Mouse (Mus musculus) layer of hippocampus, adult 2 months (tissue): ENCODE results near the gene H6pd. TPM values are rescaled to one million over a fixed set of nuclear protein-coding genes. Genes with fewer than 3 reads are reported as not detected.

Experiments used
- DNase-seq, 2 experiments: peaks; one replicate each; pipeline ENCODE4 v3.0.0; 2022; ENCODE audit warnings: low spot score in 2 of 2
- H3K27ac ChIP-seq: fragments of 200-600 bp; 2 replicates; pipeline ENCODE4 v1.8.1; 2022
- H3K4me3 ChIP-seq: fragments of 200-600 bp; 2 replicates; pipeline ENCODE4 v1.8.1; 2022; ENCODE audit warnings: mild to moderate bottlenecking
- CTCF ChIP-seq: fragments of 200-600 bp; conservative IDR thresholded peaks from 2 replicates; pipeline ENCODE4 v1.8.1; 2022; ENCODE audit warnings: antibody characterized with exemption, mild to moderate bottlenecking, moderate library complexity
- total RNA-seq, 2 experiments: library from RNA; stranded (reverse); gene quantifications; 2 replicates each; pipeline ENCODE4 v1.2.3; 2021

The H6pd gene
- total RNA-seq, 2 experiments from 2014 or later: 9.5 to 11.1 TPM

DNA sequence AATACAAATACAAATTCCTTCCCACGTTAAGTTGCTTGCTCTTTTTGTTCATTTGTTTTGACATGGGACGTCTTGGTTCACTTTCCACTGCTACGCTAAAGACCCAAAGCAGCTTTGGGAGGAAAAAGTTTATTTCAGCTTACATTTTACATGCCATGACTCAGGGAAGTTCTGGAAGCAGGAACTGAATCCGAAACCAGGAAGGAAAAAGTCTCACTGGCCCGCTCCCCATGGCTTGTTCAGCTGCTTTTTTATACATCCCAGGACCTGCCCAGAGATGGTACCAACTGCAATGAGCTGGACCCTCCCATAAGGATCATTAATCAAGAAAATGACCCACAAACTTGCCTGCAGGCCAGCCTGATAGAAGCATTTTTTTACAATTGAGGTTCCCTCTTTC is 5.0 kb upstream of the H6pd start:
- no peak for TF ChIP-seq CTCF
- no peak overlapping the region for H3K4me3 ChIP-seq

DNA sequence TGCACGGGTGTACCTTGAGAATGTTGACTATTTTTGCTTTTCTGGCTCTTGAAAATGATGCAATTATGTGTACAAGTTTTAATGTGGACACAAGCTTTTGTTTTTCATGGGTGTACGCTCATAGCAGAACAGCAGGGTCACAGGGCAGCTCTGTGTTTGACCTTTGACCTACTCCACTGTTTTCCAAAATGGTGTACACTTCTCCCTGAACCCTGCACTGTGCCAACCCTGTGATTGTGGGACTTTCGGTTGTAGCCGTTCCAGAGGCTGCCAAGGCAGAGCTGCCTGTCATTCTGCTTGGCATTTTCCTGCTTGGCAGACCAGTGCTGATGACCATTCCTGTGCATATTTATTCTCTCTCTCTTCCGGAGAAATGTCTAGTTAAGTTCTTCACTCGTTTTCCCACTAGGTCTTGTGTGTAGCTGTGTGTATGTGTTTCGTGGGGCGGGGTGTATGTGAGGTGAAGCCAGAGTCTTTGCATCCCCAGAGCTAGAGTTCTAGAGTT is 4.4 kb upstream of the H6pd start:
- Histone ChIP-seq H3K27ac (no peak overlapping the region), H3K4me3 (no peak overlapping the region)
- DNase-seq: no peak
- no peak for TF ChIP-seq CTCF

More for the DNA sequence above, 5.0 kb upstream of the H6pd start:
- no peak for DNase-seq
- H3K27ac ChIP-seq: no peak overlapping the region

DNA sequence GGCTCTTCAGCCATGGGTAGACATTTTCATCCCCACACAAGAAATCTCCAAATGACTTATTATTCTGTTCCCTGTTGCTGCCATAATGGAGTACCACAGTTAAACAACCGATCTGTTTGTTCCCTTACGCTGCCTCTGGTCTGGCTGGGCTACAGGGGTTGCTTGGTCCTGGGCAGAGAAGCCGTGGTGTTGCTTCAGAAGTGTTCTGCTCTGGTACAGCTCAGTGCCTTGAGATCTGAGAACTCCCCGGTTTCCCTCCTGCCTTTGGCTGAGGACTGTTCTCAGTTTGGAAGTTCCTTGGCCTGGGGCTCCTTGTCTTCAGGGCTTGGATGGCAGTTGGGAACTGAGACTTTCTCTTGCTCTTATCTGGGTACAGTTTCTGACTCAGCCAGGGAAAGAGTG is 3.5 kb upstream of the H6pd start:
- no peak for DNase-seq
- TF ChIP-seq CTCF: no peak
- H3K4me3 ChIP-seq: no peak overlapping the region
- H3K27ac ChIP-seq: no peak overlapping the region

DNA sequence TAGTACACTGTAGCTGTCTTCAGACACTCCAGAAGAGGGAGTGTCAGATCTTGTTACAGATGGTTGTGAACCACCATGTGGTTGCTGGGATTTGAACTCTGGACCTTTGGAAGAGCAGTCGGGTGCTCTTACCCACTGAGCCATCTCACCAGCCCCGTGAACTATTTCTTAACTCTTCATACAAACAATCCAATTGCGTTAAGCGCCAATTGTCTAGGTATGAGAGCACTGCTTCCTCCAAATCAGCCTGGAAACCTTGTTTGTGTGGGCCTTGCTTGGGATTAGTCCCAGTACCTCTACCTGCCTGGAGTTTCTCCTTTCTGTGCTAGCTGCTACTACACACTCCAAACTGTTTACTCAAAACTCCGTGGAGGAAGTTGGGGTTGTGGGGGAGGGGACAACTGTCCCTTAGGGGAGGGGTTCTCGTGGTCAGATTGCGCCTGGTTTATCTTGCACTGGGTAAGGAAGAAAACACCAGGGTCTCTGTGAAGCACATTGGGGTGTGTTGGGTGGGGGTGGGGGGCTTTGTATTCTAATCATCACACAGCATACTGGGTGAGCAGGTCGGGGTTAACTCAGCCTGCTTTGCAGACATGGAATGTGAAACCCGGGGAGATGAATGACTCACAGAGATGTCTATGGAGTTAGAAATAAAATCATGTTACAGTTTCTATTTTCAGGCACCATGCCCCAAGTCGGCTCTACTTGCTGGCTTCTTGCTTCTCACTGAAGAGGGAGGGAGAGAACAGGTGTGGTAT is 2.9 kb upstream of the H6pd start:
- Histone ChIP-seq H3K27ac (no peak overlapping the region), H3K4me3 (no peak overlapping the region)
- TF ChIP-seq CTCF: no peak
- no peak for DNase-seq

DNA sequence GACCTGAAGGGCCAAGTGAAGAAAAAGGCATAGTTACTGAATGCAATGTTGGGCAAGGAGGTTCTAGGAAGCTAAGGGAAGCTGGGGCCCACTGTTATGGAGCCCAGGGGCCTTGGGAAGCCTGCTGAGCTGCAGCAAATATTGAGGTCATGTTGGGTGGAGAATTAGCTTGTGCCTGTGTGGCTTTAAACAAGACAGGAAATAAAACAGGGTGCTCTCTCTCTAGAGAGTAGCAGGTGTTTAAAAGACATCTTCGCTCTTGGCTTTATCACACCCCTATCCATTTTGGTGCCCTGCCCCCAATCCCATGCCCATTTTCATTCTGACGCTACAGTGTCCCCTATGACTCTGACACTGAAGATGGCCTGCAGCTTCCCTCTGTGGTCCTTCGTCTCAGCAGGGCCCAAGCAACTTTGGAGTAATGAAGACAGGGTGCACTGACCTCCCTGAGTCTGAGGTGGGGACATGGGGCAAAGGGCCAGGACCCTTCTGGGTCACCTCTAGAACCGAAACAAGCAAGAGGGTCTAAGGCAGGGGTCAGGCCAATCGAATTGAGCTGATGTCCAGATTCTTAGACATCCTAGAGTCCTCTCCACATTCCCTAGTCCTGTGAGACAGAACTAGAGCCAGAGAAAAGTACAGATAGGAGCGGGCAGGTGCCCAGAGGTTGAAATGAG is 1.4 kb upstream of the H6pd start:
- no peak overlapping the region for H3K4me3 ChIP-seq
- no peak for DNase-seq
- no peak for TF ChIP-seq CTCF
- H3K27ac ChIP-seq: no peak overlapping the region

DNA sequence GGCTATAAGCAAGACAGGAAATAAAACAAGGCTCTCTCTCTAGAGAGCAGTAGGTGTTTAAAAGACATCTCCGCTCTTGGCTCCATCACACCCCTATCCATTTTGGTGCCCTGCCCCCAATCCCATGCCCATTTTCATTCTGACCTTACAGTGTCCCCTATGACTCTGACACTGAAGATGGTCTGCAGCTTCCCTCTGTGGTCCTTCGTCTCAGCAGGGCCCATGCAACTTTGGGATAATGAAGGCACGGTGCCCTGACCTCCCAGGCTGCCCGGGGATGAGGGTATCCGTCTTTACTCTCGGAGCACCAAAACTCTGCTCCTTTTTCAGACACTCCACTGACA is 736 bp upstream of the H6pd start:
- no peak for TF ChIP-seq CTCF
- DNase-seq: no peak
- Histone ChIP-seq H3K27ac (peak overlapping the region; percentile 94; the same call in 1 of the 2 replicates), H3K4me3 (no peak overlapping the region; the same call in 1 of the 2 replicates)

DNA sequence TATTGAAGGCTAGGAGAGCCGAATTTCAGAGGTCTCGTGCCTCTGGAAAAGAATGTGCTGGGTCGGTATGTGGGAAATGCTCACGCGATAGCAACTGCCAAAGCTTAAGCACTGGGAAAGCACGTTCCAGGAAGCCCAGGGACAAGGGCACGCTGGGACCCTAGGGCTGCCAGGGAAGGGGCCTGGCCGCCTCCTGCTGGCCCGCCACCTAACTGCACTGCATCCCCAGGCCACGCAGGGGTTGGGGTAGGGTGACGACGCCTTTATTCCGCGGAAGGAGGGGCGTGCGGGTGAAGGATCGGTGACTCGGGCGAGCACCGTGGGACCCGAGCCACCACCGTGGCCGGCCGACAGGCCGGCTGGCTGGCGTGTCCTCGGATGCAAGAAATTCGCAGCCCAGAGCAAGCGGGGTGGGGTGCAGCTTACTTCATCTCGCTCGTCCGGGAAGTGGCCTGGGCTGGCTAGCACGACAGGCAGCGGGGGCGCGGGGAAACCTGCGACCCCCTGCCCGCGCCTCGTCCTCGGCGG is 434 bp downstream of the H6pd start:
- Histone ChIP-seq H3K27ac (peak overlapping the region; percentile 94), H3K4me3 (peak overlapping the region; percentile 85)
- DNase-seq: peak; percentile 27 to 46
- TF ChIP-seq CTCF: peak; percentile 81

DNA sequence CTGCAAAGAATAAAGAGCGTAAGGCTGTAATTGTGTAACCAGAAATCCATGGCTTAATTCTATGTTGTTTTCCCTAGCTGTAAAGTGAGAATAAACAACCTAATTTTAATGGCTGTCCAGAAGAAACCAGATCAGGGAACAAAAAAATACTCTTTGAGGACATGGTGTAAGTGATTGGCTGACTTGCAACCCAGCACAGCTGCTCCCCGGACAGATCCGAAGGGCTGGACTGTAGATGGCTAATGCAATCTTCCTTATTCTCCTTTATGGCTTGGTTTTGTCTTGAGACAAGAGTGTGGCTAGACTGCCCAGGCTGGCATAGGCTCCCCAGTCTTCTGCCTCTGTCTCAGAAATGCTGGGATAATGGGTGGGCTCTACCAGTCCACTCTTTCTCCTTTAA is 1.4 kb downstream of the H6pd start:
- Histone ChIP-seq H3K27ac (no peak overlapping the region), H3K4me3 (no peak overlapping the region)
- no peak for DNase-seq
- TF ChIP-seq CTCF: no peak

DNA sequence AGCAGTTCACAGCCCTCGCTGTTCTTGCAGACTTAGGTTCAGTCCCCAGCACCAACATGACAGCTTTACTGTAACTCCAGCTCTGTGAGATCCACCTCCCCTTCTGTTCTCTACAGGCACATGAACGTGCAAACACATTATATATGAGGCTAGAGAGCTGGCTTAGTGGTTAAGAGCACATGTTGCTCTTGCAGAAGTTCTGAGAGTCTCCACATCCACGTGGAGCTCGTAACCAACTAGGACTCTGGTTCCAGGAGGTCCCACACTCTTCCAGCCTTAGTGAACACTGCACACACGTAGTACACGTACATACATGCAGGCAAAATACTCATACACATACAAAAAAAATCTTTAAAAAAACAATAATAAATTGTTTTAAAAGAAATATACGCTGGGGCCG is 1.8 kb downstream of the H6pd start:
- no peak for DNase-seq
- Histone ChIP-seq H3K27ac (no peak overlapping the region), H3K4me3 (no peak overlapping the region)
- TF ChIP-seq CTCF: no peak

DNA sequence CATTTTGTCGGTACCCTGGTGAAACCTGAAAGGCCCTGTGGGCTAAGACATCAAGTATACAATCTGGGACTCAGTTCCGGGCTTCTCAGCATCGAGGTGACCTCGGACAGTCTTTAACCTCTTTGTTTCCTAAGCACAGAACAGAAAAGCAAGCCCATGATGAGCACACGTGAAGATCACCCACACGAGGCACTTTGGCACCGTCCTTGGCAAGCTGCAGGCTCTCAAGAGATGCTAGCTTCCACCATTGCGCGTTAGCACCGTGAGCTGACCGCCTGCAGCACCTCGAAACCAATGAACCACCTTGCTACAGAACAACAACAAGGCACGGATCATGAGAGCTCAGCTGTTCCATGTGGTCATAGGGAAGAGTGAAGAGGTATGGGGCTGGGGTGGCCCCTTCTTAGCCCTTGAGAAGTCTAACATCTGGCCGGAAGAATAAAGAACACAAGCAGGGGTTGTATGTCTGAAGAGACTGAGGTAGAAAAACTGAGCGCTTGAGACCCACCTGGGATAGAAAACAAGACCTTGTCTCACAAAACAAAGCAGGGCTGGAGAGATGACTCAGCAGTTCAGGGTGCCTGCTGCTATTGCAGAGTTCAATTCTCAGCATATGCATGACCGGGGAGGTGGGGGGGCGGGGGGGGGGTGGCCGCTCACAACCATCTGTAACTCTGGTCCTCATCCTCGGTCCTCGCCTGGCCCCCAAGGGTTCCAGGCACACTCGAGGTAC is 2.5 kb downstream of the H6pd start:
- TF ChIP-seq CTCF: no peak

DNA sequence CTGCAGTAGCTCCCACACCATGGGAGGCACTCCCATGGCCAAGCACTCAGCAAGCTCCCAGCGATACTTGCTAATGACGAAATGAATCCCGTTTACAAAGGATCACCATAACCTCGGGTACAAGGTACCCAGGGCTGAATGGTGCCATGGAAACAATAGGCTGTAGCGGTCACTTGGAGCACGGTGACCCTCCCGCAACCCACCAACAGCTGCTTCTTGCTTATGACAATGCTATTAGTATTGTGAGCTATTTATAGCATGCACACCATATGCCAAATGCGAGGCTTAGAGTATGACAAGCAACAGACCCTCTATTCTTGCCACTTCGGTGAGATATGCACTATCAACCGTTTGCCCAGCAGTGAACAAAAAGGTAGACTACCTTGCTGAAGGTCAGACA is 3.6 kb downstream of the H6pd start:
- TF ChIP-seq CTCF: no peak

More for the DNA sequence above, 2.5 kb downstream of the H6pd start:
- DNase-seq: no peak
- no peak overlapping the region for H3K27ac ChIP-seq
- H3K4me3 ChIP-seq: no peak overlapping the region

DNA sequence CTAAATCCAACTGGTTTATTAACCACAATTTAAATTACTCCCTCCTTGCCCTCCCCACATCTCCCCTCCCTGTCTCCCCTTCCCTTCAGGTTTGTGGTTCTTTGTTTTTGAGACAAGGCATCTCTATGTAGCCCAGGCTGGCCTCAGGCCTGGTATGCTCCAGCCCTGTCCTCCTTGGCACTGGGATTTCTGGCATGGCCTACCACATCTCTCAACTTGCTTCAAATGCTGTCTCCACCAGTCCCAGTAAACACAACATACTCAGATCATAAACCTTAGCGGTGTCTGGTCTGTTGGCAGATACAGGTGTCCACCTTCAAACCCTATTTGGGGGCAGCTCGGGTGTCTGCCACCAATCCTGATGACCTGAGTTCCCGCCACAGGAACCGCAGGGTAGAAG is 5.2 kb downstream of the H6pd start:
- no peak overlapping the region for H3K4me3 ChIP-seq
- no peak for DNase-seq
- no peak overlapping the region for H3K27ac ChIP-seq
- TF ChIP-seq CTCF: no peak

More for the DNA sequence above, 3.6 kb downstream of the H6pd start:
- H3K4me3 ChIP-seq: no peak overlapping the region
- DNase-seq: no peak
- H3K27ac ChIP-seq: no peak overlapping the region

DNA sequence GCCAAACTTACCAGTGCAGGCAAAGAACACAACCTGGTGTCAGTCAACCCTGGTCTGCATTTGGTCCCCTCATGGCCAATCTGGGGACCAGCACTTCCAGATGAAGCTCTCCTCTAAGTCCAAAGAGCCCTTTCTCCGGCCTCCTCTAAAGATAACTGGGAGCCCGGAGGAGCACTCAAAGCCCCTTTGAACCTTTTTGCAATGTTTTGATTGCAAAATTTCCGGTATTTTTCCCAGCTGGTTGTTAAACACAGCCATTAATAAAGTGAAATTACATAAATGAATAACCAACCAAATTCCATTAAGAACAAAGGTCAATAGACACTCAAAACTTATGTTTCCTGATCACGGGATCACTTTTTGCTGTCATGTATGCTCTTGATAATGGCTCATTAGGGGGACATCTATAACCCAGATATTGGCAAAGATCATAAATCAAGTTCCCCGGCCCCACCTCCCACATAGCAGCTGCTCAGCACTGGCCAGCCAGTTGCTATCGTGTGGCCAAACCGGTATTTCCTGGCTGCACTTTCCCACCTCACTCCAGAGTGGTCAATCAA is 5.7 kb downstream of the H6pd start:
- no peak for TF ChIP-seq CTCF
- Histone ChIP-seq H3K4me3 (no peak overlapping the region), H3K27ac (no peak overlapping the region)
- DNase-seq: no peak
